Mouse (Mus musculus) naive thymus-derived CD4-positive, alpha-beta T cell, adult 2 months (primary cell): ENCODE results near the gene Inpp5k.
"Not testable (repeated sequence)": the region's sequence is repeated elsewhere in the genome, so short reads cannot be mapped to it uniquely, and the experiment has no call there.

Experiments used
- DNase-seq: peaks from one replicate; pipeline ENCODE4 v3.0.0-alpha.2; 2011; ENCODE audit warnings: low read depth

Inpp5k gene

GRCm38 (mm10) chr11:75630645-75631229, at the start of gene Inpp5k:
Gene Inpp5k (plus strand): TSS chr11:75630988.
- DNase-seq: peak; percentile 98

- no peak for DNase-seq
Measured at GRCm38 (mm10) chr11:75581495-75582149, 49.2 kb upstream of the Inpp5k start.

GRCm38 (mm10) chr11:75583521-75583920, 47.3 kb upstream of the Inpp5k start:
- no peak for DNase-seq

GRCm38 (mm10) chr11:75585061-75585460, 45.7 kb upstream of the Inpp5k start:
- no peak for DNase-seq

GRCm38 (mm10) chr11:75585978-75586377, 44.8 kb upstream of the Inpp5k start:
- DNase-seq: no peak

GRCm38 (mm10) chr11:75586963-75587362, 43.8 kb upstream of the Inpp5k start:
- DNase-seq: no peak

GRCm38 (mm10) chr11:75587493-75588284, 43.1 kb upstream of the Inpp5k start, which contains the start of gene Pitpna:
Gene Pitpna (plus strand): TSS chr11:75588097.
- peak; percentile 97 for DNase-seq

GRCm38 (mm10) chr11:75588285-75588941, 42.4 kb upstream of the Inpp5k start:
- no peak for DNase-seq

GRCm38 (mm10) chr11:75592612-75593011, 38.2 kb upstream of the Inpp5k start:
- DNase-seq: no peak

- peak; percentile 36 for DNase-seq
Measured at GRCm38 (mm10) chr11:75594431-75594830, 36.4 kb upstream of the Inpp5k start.

- no peak for DNase-seq
Measured at GRCm38 (mm10) chr11:75595404-75595803, 35.4 kb upstream of the Inpp5k start.

GRCm38 (mm10) chr11:75595816-75596215, 35.0 kb upstream of the Inpp5k start:
- no peak for DNase-seq

- no peak for DNase-seq
Measured at GRCm38 (mm10) chr11:75596726-75597255, 34.0 kb upstream of the Inpp5k start.

GRCm38 (mm10) chr11:75598004-75598403, 32.8 kb upstream of the Inpp5k start:
- no peak for DNase-seq

GRCm38 (mm10) chr11:75599802-75600201, 31.0 kb upstream of the Inpp5k start:
- DNase-seq: not testable (repeated sequence)

- no peak for DNase-seq
Measured at GRCm38 (mm10) chr11:75604826-75605225, 26.0 kb upstream of the Inpp5k start.

GRCm38 (mm10) chr11:75605318-75605717, 25.5 kb upstream of the Inpp5k start:
- DNase-seq: no peak

GRCm38 (mm10) chr11:75608776-75609175, 22.0 kb upstream of the Inpp5k start:
- DNase-seq: no peak

GRCm38 (mm10) chr11:75610021-75610420, 20.8 kb upstream of the Inpp5k start:
- no peak for DNase-seq

GRCm38 (mm10) chr11:75614769-75615168, 16.0 kb upstream of the Inpp5k start:
- no peak for DNase-seq

- DNase-seq: no peak
Measured at GRCm38 (mm10) chr11:75615556-75615955, 15.2 kb upstream of the Inpp5k start.

GRCm38 (mm10) chr11:75619133-75619532, 11.7 kb upstream of the Inpp5k start:
- DNase-seq: peak; percentile 46
